Mouse (Mus musculus): ENCODE results near the gene Sdad1.

- TF ChIP-seq CTCF (IDR thresholded peaks at IDR 0.05; ENCODE audit: low read depth) (peak; percentile 74), EP300 (IDR thresholded peaks at IDR 0.05; ENCODE audit: low read depth) (no peak)
Observed at GRCm38 (mm10) chr5:92312046-92312715, 1.9 kb upstream of the Sdad1 start.
